Mouse (Mus musculus) gastrocnemius, postnatal 25 days (tissue): ENCODE measurements around the gene Kif19a. TPM values are rescaled to one million over a fixed set of nuclear protein-coding genes. Genes with fewer than 3 reads are reported as not detected.
A peak's percentile ranks its signal among the peaks of the same experiment; 100 is the strongest.

Experiments used
- DNase-seq: peaks from one replicate; pipeline ENCODE4 v3.0.0; 2022
- long read RNA-seq, 2 experiments: library from polyadenylated mRNA; stranded (forward); transcript quantifications; one replicate each; pipeline ENCODE4 v2.0.0; 2021
- total RNA-seq, 2 experiments: library from RNA; stranded (reverse); gene quantifications; 1 replicate in 1 of 2; 2 replicates in 1 of 2; pipeline ENCODE4 v1.2.3; 2021

Gene Kif19a
- 1 to 10 TPM; 1.3 to 2.0 TPM for total RNA-seq
- long read RNA-seq, experiment 1, partial matches to known transcripts = 0 of 1 reads
- long read RNA-seq, experiment 1, other reads (novel, unspliced or antisense) = 1 of 1 reads
- long read RNA-seq, experiment 2 = 0 reads

GRCm38 (mm10) chr11:114764820-114765818 is at the start of gene Kif19a:
Kif19a (plus strand) TSS chr11:114765388.
- DNase-seq = peak; percentile 66

- peak; percentile 71 for DNase-seq
Observed at GRCm38 (mm10) chr11:114715531-114715930, 49.7 kb upstream of the Kif19a start.

- no peak for DNase-seq
Observed at GRCm38 (mm10) chr11:114720535-114720934, 44.7 kb upstream of the Kif19a start.

- DNase-seq = no peak
Observed at GRCm38 (mm10) chr11:114722438-114722837, 42.8 kb upstream of the Kif19a start.

- DNase-seq = no peak
Observed at GRCm38 (mm10) chr11:114723030-114723429, 42.2 kb upstream of the Kif19a start.

- DNase-seq = peak; percentile 74
Observed at GRCm38 (mm10) chr11:114724787-114725590, 40.2 kb upstream of the Kif19a start.

GRCm38 (mm10) chr11:114726965-114727825 is 38.0 kb upstream of the Kif19a start, which contains the start of gene Dnaic2:
Dnaic2 (plus strand) TSS chr11:114727408.
- peak; percentile 76 for DNase-seq

GRCm38 (mm10) chr11:114727826-114728186 is 37.4 kb upstream of the Kif19a start:
- no peak for DNase-seq

GRCm38 (mm10) chr11:114728333-114728732 is 36.9 kb upstream of the Kif19a start:
- DNase-seq = no peak

GRCm38 (mm10) chr11:114729832-114730363 is 35.3 kb upstream of the Kif19a start:
- DNase-seq = no peak

- no peak for DNase-seq
Observed at GRCm38 (mm10) chr11:114731711-114732110, 33.5 kb upstream of the Kif19a start.

GRCm38 (mm10) chr11:114732890-114733289 is 32.3 kb upstream of the Kif19a start:
- no peak for DNase-seq

GRCm38 (mm10) chr11:114736111-114736510 is 29.1 kb upstream of the Kif19a start:
- DNase-seq = no peak

- DNase-seq = peak; percentile 30
Observed at GRCm38 (mm10) chr11:114736913-114737624, 28.1 kb upstream of the Kif19a start.

GRCm38 (mm10) chr11:114740598-114740997 is 24.6 kb upstream of the Kif19a start:
- no peak for DNase-seq

GRCm38 (mm10) chr11:114741451-114741850 is 23.7 kb upstream of the Kif19a start:
- no peak for DNase-seq

GRCm38 (mm10) chr11:114745134-114745533 is 20.1 kb upstream of the Kif19a start:
- peak; percentile 73 for DNase-seq

- no peak for DNase-seq
Observed at GRCm38 (mm10) chr11:114747564-114748138, 17.5 kb upstream of the Kif19a start.

- DNase-seq = no peak
Observed at GRCm38 (mm10) chr11:114769911-114770310, 4.7 kb downstream of the Kif19a start.

- DNase-seq = no peak
Observed at GRCm38 (mm10) chr11:114771896-114772295, 6.7 kb downstream of the Kif19a start.
